Mouse (Mus musculus): ENCODE data around the gene Usp49. TPM values are rescaled to one million over a fixed set of nuclear protein-coding genes. Genes with fewer than 3 reads are reported as not detected.

The Usp49 gene
- 2.9 and 4.1 TPM in 2 replicates for polyA plus RNA-seq (2015; fragmentation: Nextera tagmentation; extraction: Ambion mirVana)

- peak within 1 kb of the TSS; percentile 80 for H3K4me3 ChIP-seq (replicated peaks; ENCODE audit: low read depth, low read length)
- no peaks in the 10 kb centered on the region for H3K9me3 ChIP-seq (replicated peaks; ENCODE audit: low read length)
- H3K4me2 ChIP-seq (ENCODE audit: low read length), result peak within 1 kb of the TSS; percentile 98
- H3K27ac ChIP-seq, result peak within 1 kb of the TSS; percentile 93
- peaks cover 7% of the 10 kb centered on the region; the same call in 1 of the 2 replicates for H3K4me1 ChIP-seq (replicated peaks; ENCODE audit: insufficient read depth, low read length)
- DNase-seq (ENCODE audit: low spot score), result no peak
- peak within 1 kb of the TSS; percentile 77 for H3K9ac ChIP-seq (ENCODE audit: low read depth, low read length)
- H3K27me3 ChIP-seq (ENCODE audit: insufficient read depth, low read length), result no peaks in the 10 kb centered on the region
- no peak for ATAC-seq (replicated peaks; ENCODE audit: low FRiP score, low read depth)
- WGBS, result 1% methylated on average over 3 of the region's 3 CpGs
- 0 out of 2 replicates have a peak, but pooled peaks cover 5% of the 10 kb centered on the region for H3K36me3 ChIP-seq (ENCODE audit: insufficient read depth, low read length)
- TF ChIP-seq CTCF (IDR thresholded peaks at IDR 0.05; ENCODE audit: low read depth), result no peak
These were observed at the start of gene Usp49 for GRCm38 (mm10) chr17:47630678-47631065. Gene Usp49 (plus strand): TSS chr17:47630690.

- Histone ChIP-seq H3K36me3 (ENCODE audit: insufficient read depth, low read length) (no peaks in the 10 kb centered on the region), H3K4me1 (replicated peaks; ENCODE audit: insufficient read depth, low read length) (no peaks in the 10 kb centered on the region), H3K4me3 (replicated peaks; ENCODE audit: low read depth, low read length) (no peak overlapping the region), H3K27me3 (ENCODE audit: insufficient read depth, low read length) (no peaks in the 10 kb centered on the region), H3K4me2 (ENCODE audit: low read length) (no peak overlapping the region), H3K9me3 (replicated peaks; ENCODE audit: low read length) (no peaks in the 10 kb centered on the region), H3K9ac (ENCODE audit: low read depth, low read length) (no peak overlapping the region), H3K27ac (no peak overlapping the region)
- no peak for TF ChIP-seq CTCF (IDR thresholded peaks at IDR 0.05; ENCODE audit: low read depth)
- no peak for ATAC-seq (replicated peaks; ENCODE audit: low FRiP score, low read depth)
- no peak for DNase-seq (ENCODE audit: low spot score)
- WGBS, result 81% methylated on average over 4 of the region's 4 CpGs
These were observed 49.5 kb upstream of the Usp49 start for GRCm38 (mm10) chr17:47580962-47581361.

DNA sequence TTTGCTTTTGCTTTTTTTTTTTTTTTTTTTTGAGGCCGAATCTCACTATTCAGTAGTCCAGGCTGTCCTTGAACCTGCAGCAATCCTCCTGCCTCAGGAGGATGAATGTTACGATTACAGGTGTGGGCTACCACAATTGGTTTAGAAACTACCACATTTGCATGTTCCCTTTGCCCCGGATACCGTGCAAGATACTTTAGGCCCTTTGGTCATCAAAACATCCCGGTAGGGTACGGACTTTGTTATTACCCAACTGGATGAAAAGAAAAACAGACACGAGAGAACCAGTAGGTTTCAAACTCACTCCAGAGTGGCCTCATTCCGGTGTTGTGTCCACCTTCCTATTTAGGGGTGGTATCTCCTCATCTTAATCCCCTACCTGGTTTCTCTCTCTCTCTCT, 42.0 kb upstream of the Usp49 start:
- DNase-seq (ENCODE audit: low spot score) (no peak), ATAC-seq (replicated peaks; ENCODE audit: low FRiP score, low read depth) (no peak)
- TF ChIP-seq CTCF (IDR thresholded peaks at IDR 0.05; ENCODE audit: low read depth), result no peak
- 64% methylated on average over 7 of the region's 8 CpGs for WGBS
- H3K4me1 ChIP-seq (replicated peaks; ENCODE audit: insufficient read depth, low read length), result no peaks in the 10 kb centered on the region
- no peak overlapping the region for H3K27ac ChIP-seq
- no peaks in the 10 kb centered on the region for H3K27me3 ChIP-seq (ENCODE audit: insufficient read depth, low read length)
- H3K9me3 ChIP-seq (replicated peaks; ENCODE audit: low read length), result no peaks in the 10 kb centered on the region
- no peaks in the 10 kb centered on the region for H3K36me3 ChIP-seq (ENCODE audit: insufficient read depth, low read length)
- no peak overlapping the region for H3K9ac ChIP-seq (ENCODE audit: low read depth, low read length)
- no peak overlapping the region for H3K4me2 ChIP-seq (ENCODE audit: low read length)
- no peak overlapping the region for H3K4me3 ChIP-seq (replicated peaks; ENCODE audit: low read depth, low read length)

GRCm38 (mm10) chr17:47591073-47591472, 39.4 kb upstream of the Usp49 start:
- no peak for DNase-seq (ENCODE audit: low spot score)
- Histone ChIP-seq H3K27me3 (ENCODE audit: insufficient read depth, low read length) (no peaks in the 10 kb centered on the region), H3K9ac (ENCODE audit: low read depth, low read length) (no peak overlapping the region), H3K4me3 (replicated peaks; ENCODE audit: low read depth, low read length) (no peak overlapping the region), H3K4me2 (ENCODE audit: low read length) (no peak overlapping the region), H3K4me1 (replicated peaks; ENCODE audit: insufficient read depth, low read length) (peaks cover 4% of the 10 kb centered on the region; the same call in 1 of the 2 replicates), H3K9me3 (replicated peaks; ENCODE audit: low read length) (no peaks in the 10 kb centered on the region), H3K27ac (no peak overlapping the region), H3K36me3 (ENCODE audit: insufficient read depth, low read length) (no peaks in the 10 kb centered on the region)
- no peak for TF ChIP-seq CTCF (IDR thresholded peaks at IDR 0.05; ENCODE audit: low read depth)
- ATAC-seq (replicated peaks; ENCODE audit: low FRiP score, low read depth), result no peak
- 70% methylated on average over 3 of the region's 3 CpGs for WGBS

GRCm38 (mm10) chr17:47593215-47593853, 37.2 kb upstream of the Usp49 start:
- Histone ChIP-seq H3K4me1 (replicated peaks; ENCODE audit: insufficient read depth, low read length) (peaks cover 22% of the 10 kb centered on the region; the same call in 1 of the 2 replicates), H3K9ac (ENCODE audit: low read depth, low read length) (peak overlapping the region; percentile 72), H3K27ac (peak overlapping the region; percentile 92), H3K36me3 (ENCODE audit: insufficient read depth, low read length) (peaks cover 3% of the 10 kb centered on the region; the same call in 1 of the 2 replicates), H3K4me3 (replicated peaks; ENCODE audit: low read depth, low read length) (peak overlapping the region; percentile 75), H3K9me3 (replicated peaks; ENCODE audit: low read length) (no peaks in the 10 kb centered on the region), H3K4me2 (ENCODE audit: low read length) (peak overlapping the region; percentile 65), H3K27me3 (ENCODE audit: insufficient read depth, low read length) (no peaks in the 10 kb centered on the region)
- DNase-seq (ENCODE audit: low spot score), result peak; percentile 99
- ATAC-seq (replicated peaks; ENCODE audit: low FRiP score, low read depth), result peak; percentile 79
- 1% methylated on average over 62 of the region's 63 CpGs for WGBS
- TF ChIP-seq CTCF (IDR thresholded peaks at IDR 0.05; ENCODE audit: low read depth), result no peak

DNA sequence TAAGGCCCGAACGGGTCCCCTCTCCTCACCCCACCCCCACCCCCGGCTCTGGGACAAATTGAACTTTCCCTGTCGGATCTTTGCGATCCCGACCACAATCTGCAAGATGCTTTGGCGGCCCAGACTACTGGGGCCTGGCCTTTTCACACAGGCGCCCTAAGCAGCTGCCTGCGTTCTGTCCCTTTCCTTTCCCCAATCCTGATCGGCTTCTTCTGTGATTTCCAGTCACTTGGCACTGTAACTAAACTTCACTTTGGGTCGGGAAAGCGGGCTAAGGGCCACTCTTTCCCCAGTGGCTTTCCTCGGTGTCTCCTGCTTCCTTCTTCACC, 36.7 kb upstream of the Usp49 start:
- 0% methylated on average over 13 of the region's 13 CpGs for WGBS
- H3K9me3 ChIP-seq (replicated peaks; ENCODE audit: low read length), result no peaks in the 10 kb centered on the region
- DNase-seq (ENCODE audit: low spot score) (no peak), ATAC-seq (replicated peaks; ENCODE audit: low FRiP score, low read depth) (no peak)
- peak overlapping the region; percentile 92 for H3K27ac ChIP-seq
- H3K36me3 ChIP-seq (ENCODE audit: insufficient read depth, low read length), result peaks cover 8% of the 10 kb centered on the region; the same call in 1 of the 2 replicates
- H3K4me2 ChIP-seq (ENCODE audit: low read length), result peak overlapping the region; percentile 65
- peak overlapping the region; percentile 72 for H3K9ac ChIP-seq (ENCODE audit: low read depth, low read length)
- H3K4me1 ChIP-seq (replicated peaks; ENCODE audit: insufficient read depth, low read length), result peaks cover 22% of the 10 kb centered on the region; the same call in 1 of the 2 replicates
- H3K4me3 ChIP-seq (replicated peaks; ENCODE audit: low read depth, low read length), result peak overlapping the region; percentile 75
- H3K27me3 ChIP-seq (ENCODE audit: insufficient read depth, low read length), result no peaks in the 10 kb centered on the region
- no peak for TF ChIP-seq CTCF (IDR thresholded peaks at IDR 0.05; ENCODE audit: low read depth)

Measured in kidney, postnatal 0 days (tissue).